Mouse (Mus musculus): Measurements from ENCODE around the gene Mdfic. TPM values are rescaled to one million over a fixed set of nuclear protein-coding genes. Genes with fewer than 3 reads are reported as not detected.
A peak's percentile ranks its signal among the peaks of the same experiment; 100 is the strongest.

The Mdfic gene
- total RNA-seq, 2 experiments from 2014 or later: 11.3 to 13.6 TPM

DNA sequence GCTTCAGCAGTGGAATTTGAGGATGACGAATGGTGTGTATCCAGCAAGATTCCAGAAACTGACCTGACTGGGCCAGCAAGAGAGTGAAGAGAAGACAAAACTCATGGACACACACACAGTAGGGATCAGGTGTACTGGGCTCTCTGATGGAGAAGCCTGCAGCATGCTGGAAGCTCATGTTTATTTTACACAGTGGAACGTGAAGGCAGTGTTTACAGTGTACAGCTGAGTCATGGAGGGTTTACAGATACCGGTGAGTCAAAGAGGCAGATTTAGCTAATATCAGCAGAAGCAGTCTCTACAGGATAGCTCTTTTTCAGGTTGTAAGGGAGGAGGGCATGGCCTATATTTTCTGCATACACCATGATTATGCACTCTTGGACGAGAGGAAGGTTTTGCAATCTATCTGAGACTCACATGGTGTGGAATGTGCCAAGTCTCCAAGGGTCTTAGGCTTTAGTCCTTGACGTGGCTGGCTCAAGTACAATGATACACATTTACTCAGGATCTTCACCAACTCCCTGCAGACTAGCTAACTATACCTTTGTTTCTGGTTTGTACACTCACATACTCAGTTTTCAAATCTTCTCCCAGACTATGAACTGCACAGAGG lies 18.0 kb downstream of the Mdfic start:
- intact Hi-C loops (cut with DNase I; ENCODE audit: low total_unique reads): no loop called here
- no peak for DNase-seq

DNA sequence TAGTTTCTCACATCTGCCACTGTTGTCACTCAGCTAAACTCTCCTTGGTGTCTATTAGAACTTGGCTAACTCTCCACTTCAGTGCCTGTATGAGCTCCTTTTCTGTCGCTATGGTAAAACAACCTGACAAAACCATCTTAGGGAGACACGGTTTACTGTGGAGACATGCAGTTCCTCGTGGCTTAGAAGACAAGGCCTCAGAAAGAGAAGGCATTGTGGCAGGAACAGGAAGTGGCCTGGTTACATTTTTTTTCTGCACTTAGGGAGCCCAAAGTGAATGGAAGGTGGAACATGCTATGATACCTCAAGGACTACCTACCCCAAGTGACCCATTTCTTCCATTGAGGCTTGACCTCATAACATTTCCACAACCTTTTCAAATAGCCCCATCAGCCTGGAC lies 18.7 kb downstream of the Mdfic start:
- DNase-seq: no peak
- intact Hi-C loops (cut with DNase I; ENCODE audit: low total_unique reads): no loop called here

DNA sequence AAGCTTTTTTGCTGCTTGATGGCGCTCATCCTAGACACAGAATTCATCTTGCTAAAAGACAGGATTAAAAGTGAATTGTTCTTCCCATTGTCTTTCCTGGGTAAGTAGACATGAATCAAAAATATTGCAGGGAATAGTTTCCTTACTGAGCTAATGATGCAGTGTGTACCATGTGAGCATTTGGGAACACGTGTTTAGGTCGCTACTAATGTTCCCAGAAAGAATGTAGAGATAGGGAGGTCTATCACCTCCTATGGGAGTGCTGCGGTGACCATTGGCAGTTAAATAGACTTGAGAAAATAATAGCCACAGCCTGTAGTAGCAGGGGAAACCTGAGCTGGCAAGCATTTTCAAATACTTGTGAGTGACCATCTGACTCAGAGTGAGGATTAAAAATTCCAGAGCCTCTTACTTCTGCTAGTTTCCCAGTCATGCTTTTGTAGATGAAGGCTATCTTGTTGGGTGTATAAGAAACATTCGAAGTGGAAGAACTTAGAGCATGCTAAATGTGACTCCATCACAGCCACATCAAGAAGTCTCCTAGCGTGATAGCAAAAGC lies 22.2 kb downstream of the Mdfic start:
- no peak for DNase-seq
- intact Hi-C loops (cut with DNase I; ENCODE audit: low total_unique reads): no loop called here

DNA sequence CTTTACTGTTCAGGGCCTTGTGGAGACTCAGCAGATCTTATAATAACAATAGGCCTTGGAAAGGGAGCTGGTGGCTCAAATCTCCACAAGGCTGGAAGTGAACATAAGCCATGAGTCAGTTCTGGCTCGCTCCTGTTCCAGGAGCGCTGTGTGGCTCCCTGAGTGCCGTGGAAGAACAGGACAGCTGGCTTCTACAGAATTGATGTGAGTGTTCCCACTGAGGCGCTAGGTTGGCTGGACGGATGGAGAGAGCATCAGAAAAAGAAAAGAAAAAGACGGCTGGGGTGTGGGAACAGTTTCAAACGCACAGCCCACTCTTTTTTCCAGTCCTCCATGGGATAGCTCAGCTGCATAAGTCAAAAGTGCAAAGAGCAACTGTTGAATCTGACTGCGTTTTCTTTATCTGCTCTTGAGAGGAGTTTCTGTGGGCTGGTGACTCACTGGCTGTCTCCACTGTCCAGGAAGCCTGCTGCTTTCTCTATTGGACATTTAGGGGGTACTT lies 22.9 kb downstream of the Mdfic start:
- intact Hi-C loops (cut with DNase I; ENCODE audit: low total_unique reads): no loop called here
- DNase-seq: peak; percentile 58

GRCm38 (mm10) chr6:15743793-15744192 lies 23.3 kb downstream of the Mdfic start:
- intact Hi-C loops (cut with DNase I; ENCODE audit: low total_unique reads): no loop called here
- no peak for DNase-seq

DNA sequence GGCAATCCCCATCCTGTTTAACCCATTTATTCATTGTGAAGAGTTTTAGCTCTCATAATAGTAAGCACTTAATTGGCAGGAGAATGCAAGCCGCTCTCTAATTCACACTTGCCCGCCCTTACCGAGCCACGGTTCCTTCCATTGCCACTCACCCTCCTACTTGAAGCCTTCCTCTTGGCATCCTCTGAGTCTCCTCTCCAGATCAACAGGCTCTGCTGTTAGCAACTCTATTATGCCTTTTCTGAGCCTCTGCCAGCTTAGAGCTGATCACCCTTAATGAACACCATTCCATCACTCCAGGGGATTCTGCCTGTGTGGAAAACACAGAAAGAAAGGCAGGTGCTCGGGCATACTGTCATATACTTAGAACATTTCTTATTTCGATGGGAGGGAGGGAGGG lies 24.9 kb downstream of the Mdfic start:
- intact Hi-C loops (cut with DNase I; ENCODE audit: low total_unique reads): no loop called here
- DNase-seq: no peak

- intact Hi-C loops (cut with DNase I; ENCODE audit: low total_unique reads): no loop called here
- no peak for DNase-seq
These were observed 25.4 kb downstream of the Mdfic start for GRCm38 (mm10) chr6:15745891-15746290.

DNA sequence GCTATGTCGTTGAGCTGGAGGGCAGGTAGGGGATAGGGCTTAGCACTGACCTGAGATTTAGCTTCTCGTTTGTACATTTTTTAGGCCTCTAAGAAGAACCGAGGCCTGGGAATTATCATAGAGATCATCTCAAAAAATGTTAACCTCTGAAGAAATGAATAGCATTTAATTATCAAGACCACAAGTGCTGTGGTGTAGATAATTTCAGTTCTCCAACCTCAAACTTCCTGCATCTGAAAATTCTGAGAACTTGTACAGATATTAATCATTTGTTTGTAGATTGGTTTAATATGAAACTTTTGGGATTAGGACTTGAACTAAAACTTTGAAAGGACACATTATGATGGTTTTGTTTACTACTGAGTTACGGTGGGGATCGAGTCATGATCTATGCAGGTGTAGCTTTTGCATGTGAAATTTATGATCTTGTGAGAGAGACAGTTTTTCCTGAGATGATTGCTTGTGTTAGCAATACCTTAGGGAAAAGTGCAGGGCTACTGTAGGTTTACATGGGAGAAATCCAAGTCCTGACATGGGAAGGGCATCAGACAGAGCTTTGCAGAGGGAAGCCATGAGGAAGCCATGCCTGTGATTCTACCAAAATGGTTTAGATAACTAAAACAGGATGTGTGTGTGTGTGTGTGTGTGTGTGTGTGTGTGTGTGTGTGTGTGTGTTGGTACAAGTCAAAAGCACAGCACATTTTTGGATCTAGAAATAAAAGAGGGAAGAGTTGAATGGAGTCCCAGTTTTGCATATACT lies 27.1 kb downstream of the Mdfic start:
- intact Hi-C loops (cut with DNase I; ENCODE audit: low total_unique reads): no loop called here
- DNase-seq: no peak

DNA sequence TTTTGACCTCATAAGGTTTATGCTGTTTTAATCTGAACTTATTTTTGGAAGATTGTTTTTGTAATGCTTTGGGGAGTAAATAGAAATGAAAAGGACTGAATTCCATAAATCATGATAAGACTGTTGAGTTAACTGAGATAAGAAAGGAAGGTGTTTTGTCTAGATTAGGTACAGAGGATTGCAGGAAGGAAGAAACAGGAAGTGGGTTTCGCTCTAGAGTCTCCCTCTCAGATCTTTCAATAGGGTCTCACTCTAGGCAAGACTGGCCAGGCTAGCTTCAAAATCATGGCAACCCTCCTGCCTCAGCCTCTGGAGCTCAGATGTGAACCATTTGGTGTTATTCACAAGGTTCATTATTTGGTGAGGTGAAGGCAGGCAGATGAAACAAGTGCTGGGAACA lies 27.8 kb downstream of the Mdfic start:
- intact Hi-C loops (cut with DNase I; ENCODE audit: low total_unique reads): no loop called here
- no peak for DNase-seq

DNA sequence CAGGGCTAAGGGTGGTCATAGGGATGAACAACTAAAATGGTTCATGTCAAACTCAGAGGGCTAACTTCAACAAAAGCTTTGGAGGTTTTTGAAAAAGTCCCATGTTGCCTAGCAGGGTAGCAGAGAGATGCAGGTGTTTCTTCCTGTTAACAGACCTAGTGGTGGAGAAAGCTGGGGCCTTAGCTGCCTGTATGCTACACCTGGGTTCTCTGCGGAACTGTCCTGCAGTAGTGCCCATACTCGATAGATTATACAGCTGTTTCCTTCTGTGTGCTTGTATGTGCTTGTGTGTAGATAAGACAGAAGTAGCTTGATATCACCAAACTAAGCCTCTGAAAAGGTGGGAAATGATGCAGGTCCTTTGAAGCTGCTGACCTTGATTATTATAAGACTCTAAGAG lies 28.5 kb downstream of the Mdfic start:
- intact Hi-C loops (cut with DNase I; ENCODE audit: low total_unique reads): no loop called here

DNA sequence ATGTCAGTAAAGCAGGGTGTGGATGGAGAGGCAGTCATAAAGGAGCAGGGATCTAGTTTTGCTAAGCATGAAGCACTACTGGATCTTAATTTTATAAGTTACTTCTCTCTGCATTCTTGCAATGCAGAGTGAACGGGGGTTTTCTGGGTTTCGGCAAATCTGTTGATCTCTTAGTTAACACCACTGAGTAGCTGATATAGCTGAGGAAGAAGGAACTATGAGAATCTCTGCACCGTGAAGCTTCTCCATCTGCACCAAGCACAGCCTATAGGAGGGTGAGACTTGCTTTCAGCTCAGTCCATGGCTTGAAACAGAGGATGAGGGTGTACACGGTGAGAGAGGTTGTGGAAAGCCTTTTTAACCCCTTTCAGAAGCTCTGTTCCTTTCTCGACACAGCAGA lies 29.6 kb downstream of the Mdfic start:
- intact Hi-C loops (cut with DNase I; ENCODE audit: low total_unique reads): no loop called here
- DNase-seq: no peak

More for the DNA sequence above, 28.5 kb downstream of the Mdfic start:
- no peak for DNase-seq

DNA sequence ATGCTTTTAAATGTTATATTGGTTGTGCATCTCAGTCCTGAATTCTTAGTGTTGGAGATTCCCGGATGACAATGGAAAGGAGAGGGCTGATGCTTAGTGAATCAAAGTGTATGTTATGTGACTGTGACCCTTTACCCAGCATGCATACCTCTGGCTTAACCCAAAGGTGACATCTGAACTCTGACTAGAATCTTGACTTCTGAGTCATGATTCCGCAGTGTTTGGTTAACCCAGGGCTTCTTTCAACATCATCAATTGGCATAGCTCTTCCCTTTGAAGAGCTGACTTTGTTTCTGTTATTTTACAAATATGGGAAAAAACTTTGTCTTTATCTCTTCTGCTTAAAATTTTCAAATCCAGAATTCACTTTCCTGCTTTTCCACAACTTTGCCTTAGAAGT lies 30.9 kb downstream of the Mdfic start:
- no peak for DNase-seq

GRCm38 (mm10) chr6:15752160-15752559 lies 31.7 kb downstream of the Mdfic start:
- intact Hi-C loops (cut with DNase I; ENCODE audit: low total_unique reads): no loop called here
- no peak for DNase-seq

More for the DNA sequence above, 30.9 kb downstream of the Mdfic start:
- intact Hi-C loops (cut with DNase I; ENCODE audit: low total_unique reads): no loop called here

DNA sequence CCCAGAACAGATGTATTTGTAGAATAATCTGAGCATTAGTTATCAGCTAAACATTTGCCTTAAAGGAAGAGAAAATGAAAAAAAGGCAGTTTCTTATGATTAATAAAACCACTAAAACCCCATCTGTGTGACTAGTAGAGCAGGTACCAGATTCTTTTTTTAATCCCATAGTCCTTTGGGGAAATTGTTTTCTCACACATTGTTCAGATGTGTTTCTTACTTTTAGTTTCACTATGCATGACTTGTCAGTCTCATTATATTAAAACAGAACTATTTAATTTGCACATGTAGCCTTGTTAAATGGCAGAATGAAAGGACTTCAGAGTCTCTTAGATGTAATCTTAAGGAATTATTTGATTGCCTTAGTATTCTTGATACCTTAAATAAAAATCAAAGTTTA lies 32.7 kb downstream of the Mdfic start:
- intact Hi-C loops (cut with DNase I; ENCODE audit: low total_unique reads): no loop called here
- no peak for DNase-seq

- intact Hi-C loops (cut with DNase I; ENCODE audit: low total_unique reads): no loop called here
- no peak for DNase-seq
These were observed 37.9 kb downstream of the Mdfic start for GRCm38 (mm10) chr6:15758394-15758793.

DNA sequence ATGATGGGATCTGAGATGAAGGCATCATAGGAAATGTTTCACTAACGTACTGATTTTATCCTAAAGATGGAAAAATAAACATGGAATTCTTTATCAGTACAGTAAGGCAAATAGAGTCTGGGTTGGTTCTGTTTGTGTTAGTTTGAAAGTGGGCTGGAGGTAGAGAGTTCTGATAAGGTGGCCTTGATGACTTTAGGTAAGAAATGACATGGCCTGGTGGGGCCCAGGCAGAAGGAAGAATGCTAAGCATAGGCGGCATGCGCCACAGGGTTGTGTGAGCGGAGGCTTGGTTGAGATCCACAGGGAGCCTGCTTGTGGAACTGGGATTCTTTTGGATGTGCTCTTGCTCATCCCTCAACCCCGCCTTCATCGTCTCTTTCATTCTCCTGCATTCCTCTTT lies 40.3 kb downstream of the Mdfic start:
- no peak for DNase-seq
- intact Hi-C loops (cut with DNase I; ENCODE audit: low total_unique reads): no loop called here

DNA sequence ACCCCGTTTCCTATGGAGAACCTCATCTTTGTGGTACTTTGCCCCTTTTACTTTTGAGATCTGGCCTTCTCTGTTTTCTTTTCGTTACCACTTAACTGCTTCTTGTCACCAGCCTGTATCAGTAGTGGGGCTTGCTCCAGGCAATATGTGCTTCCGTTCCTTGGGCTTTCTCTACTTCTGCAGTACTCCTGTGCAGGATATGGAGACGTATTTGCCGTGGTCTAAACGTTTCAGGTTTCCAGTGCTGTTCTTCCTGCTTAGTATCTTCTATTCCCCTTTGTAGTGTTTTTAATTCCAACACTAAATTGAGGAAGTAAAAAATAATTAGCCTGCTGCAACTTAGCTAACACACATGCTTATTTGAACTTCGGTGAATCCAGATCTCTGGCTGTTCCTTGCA lies 43.6 kb downstream of the Mdfic start:
- DNase-seq: no peak
- intact Hi-C loops (cut with DNase I; ENCODE audit: low total_unique reads): no loop called here

GRCm38 (mm10) chr6:15767460-15767859 lies 47.0 kb downstream of the Mdfic start:
- intact Hi-C loops (cut with DNase I; ENCODE audit: low total_unique reads): no loop called here
- no peak for DNase-seq

GRCm38 (mm10) chr6:15770128-15770527 lies 49.7 kb downstream of the Mdfic start:
- intact Hi-C loops (cut with DNase I; ENCODE audit: low total_unique reads): no loop called here
- no peak for DNase-seq

- DNase-seq: no peak
- intact Hi-C loops (cut with DNase I; ENCODE audit: low total_unique reads): no loop called here
These were observed 56.6 kb downstream of the Mdfic start for GRCm38 (mm10) chr6:15777070-15777469.

DNA sequence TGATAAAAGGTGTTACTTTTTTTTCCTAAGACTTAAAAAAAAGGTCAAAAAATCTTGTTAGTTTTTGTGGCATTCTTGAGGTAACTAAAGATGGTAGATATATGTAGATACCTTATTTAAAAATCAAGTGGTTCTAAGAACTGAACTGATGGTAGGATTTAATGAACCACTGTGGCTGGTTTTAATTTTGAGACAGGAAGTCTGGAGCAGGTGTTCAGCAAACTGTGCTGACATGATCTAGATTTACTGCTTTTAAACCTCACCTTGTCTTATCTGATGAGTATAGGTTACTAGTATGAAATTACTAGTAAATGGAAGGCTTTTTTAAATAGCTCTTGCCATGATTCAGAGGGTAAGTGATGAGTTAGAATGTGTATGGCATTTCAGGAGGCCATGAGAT lies 59.7 kb downstream of the Mdfic start:
- DNase-seq: no peak
- intact Hi-C loops (cut with DNase I; ENCODE audit: low total_unique reads): no loop called here
